Mouse (Mus musculus): ENCODE results near the gene Rag2. TPM values are rescaled to one million over a fixed set of nuclear protein-coding genes. Genes with fewer than 3 reads are reported as not detected.

Rag2 gene
- polyA plus RNA-seq, 1 experiment: 2.1 TPM

GRCm38 (mm10) chr2:101652921-101653597 is 28.5 kb downstream of the Rag2 start:
- no peak overlapping the region for H3K4me3 ChIP-seq (replicated peaks; ENCODE audit: control insufficient read depth, low read depth, low read length)
- peak; percentile 59 for TF ChIP-seq CTCF (IDR thresholded peaks at IDR 0.05; ENCODE audit: control insufficient read depth, insufficient read depth, low read length)
- TF ChIP-seq POLR2A (IDR thresholded peaks at IDR 0.05; ENCODE audit: borderline replicate concordance, control insufficient read depth, low read depth, low read length): no peak
- WGBS: 18% methylated on average over 14 of the region's 14 CpGs
- H3K4me1 ChIP-seq (ENCODE audit: control insufficient read depth, insufficient read depth, low read length): no peaks in the 10 kb centered on the region; the same call in 1 of the 2 replicates
- H3K27ac ChIP-seq (ENCODE audit: control insufficient read depth, insufficient read depth, low read depth, low read length, poor library complexity): no peak overlapping the region

- Histone ChIP-seq H3K27ac (ENCODE audit: control insufficient read depth, insufficient read depth, low read depth, low read length, poor library complexity) (no peak overlapping the region), H3K4me3 (replicated peaks; ENCODE audit: control insufficient read depth, low read depth, low read length) (no peak overlapping the region), H3K4me1 (ENCODE audit: control insufficient read depth, insufficient read depth, low read length) (no peaks in the 10 kb centered on the region)
- 83% methylated on average over 2 of the region's 2 CpGs for WGBS
- TF ChIP-seq CTCF (IDR thresholded peaks at IDR 0.05; ENCODE audit: control insufficient read depth, insufficient read depth, low read length): no peak
- no peak for TF ChIP-seq POLR2A (IDR thresholded peaks at IDR 0.05; ENCODE audit: borderline replicate concordance, control insufficient read depth, low read depth, low read length)
Observed at GRCm38 (mm10) chr2:101660536-101660935, 36.0 kb downstream of the Rag2 start.

GRCm38 (mm10) chr2:101665058-101665702 is 40.7 kb downstream of the Rag2 start:
- no peaks in the 10 kb centered on the region for H3K4me1 ChIP-seq (ENCODE audit: control insufficient read depth, insufficient read depth, low read length)
- TF ChIP-seq CTCF (IDR thresholded peaks at IDR 0.05; ENCODE audit: control insufficient read depth, insufficient read depth, low read length) (peak; percentile 86), POLR2A (IDR thresholded peaks at IDR 0.05; ENCODE audit: borderline replicate concordance, control insufficient read depth, low read depth, low read length) (no peak)
- no peak overlapping the region for H3K4me3 ChIP-seq (replicated peaks; ENCODE audit: control insufficient read depth, low read depth, low read length)
- H3K27ac ChIP-seq (ENCODE audit: control insufficient read depth, insufficient read depth, low read depth, low read length, poor library complexity): no peak overlapping the region
- 31% methylated on average over 9 of the region's 9 CpGs for WGBS

- Histone ChIP-seq H3K4me1 (ENCODE audit: control insufficient read depth, insufficient read depth, low read length) (no peaks in the 10 kb centered on the region), H3K27ac (ENCODE audit: control insufficient read depth, insufficient read depth, low read depth, low read length, poor library complexity) (no peak overlapping the region), H3K4me3 (replicated peaks; ENCODE audit: control insufficient read depth, low read depth, low read length) (no peak overlapping the region)
- TF ChIP-seq POLR2A (IDR thresholded peaks at IDR 0.05; ENCODE audit: borderline replicate concordance, control insufficient read depth, low read depth, low read length) (no peak), CTCF (IDR thresholded peaks at IDR 0.05; ENCODE audit: control insufficient read depth, insufficient read depth, low read length) (no peak)
- WGBS: 92% methylated on average over 3 of the region's 3 CpGs
Observed at GRCm38 (mm10) chr2:101665703-101666092, 41.2 kb downstream of the Rag2 start.

GRCm38 (mm10) chr2:101668751-101669150 is 44.2 kb downstream of the Rag2 start:
- 76% methylated on average over 3 of the region's 3 CpGs for WGBS
- Histone ChIP-seq H3K4me1 (ENCODE audit: control insufficient read depth, insufficient read depth, low read length) (no peaks in the 10 kb centered on the region), H3K27ac (ENCODE audit: control insufficient read depth, insufficient read depth, low read depth, low read length, poor library complexity) (no peak overlapping the region), H3K4me3 (replicated peaks; ENCODE audit: control insufficient read depth, low read depth, low read length) (no peak overlapping the region)
- TF ChIP-seq CTCF (IDR thresholded peaks at IDR 0.05; ENCODE audit: control insufficient read depth, insufficient read depth, low read length) (no peak), POLR2A (IDR thresholded peaks at IDR 0.05; ENCODE audit: borderline replicate concordance, control insufficient read depth, low read depth, low read length) (no peak)

GRCm38 (mm10) chr2:101673547-101673946 is 49.0 kb downstream of the Rag2 start:
- Histone ChIP-seq H3K27ac (ENCODE audit: control insufficient read depth, insufficient read depth, low read depth, low read length, poor library complexity) (no peak overlapping the region), H3K4me3 (replicated peaks; ENCODE audit: control insufficient read depth, low read depth, low read length) (no peak overlapping the region), H3K4me1 (ENCODE audit: control insufficient read depth, insufficient read depth, low read length) (no peaks in the 10 kb centered on the region)
- no peak for TF ChIP-seq POLR2A (IDR thresholded peaks at IDR 0.05; ENCODE audit: borderline replicate concordance, control insufficient read depth, low read depth, low read length)
- no peak for TF ChIP-seq CTCF (IDR thresholded peaks at IDR 0.05; ENCODE audit: control insufficient read depth, insufficient read depth, low read length)
- WGBS: 64% methylated on average over 3 of the region's 3 CpGs

- peak within 1 kb of the TSS; percentile 94 for H3K4me3 ChIP-seq (replicated peaks; ENCODE audit: control insufficient read depth, low read depth, low read length)
- no peaks in the 10 kb centered on the region for H3K4me1 ChIP-seq (ENCODE audit: control insufficient read depth, insufficient read depth, low read length)
- 1% methylated on average over 68 of the region's 68 CpGs for WGBS
- TF ChIP-seq POLR2A (IDR thresholded peaks at IDR 0.05; ENCODE audit: borderline replicate concordance, control insufficient read depth, low read depth, low read length): peak; percentile 77; the same call in 1 of the 2 replicates
- TF ChIP-seq CTCF (IDR thresholded peaks at IDR 0.05; ENCODE audit: control insufficient read depth, insufficient read depth, low read length): peak; percentile 62
- H3K27ac ChIP-seq (ENCODE audit: control insufficient read depth, insufficient read depth, low read depth, low read length, poor library complexity): peak within 1 kb of the TSS; percentile 66; the same call in 1 of the 2 replicates
Observed at GRCm38 (mm10) chr2:101678236-101679021, 53.9 kb downstream of the Rag2 start, which contains the start of gene Traf6. TSS of gene Traf6 (plus strand) at chr2:101678429.
